Mouse (Mus musculus): ENCODE measurements around the gene Grid1. TPM values are rescaled to one million over a fixed set of nuclear protein-coding genes. Genes with fewer than 3 reads are reported as not detected.

Gene Grid1
- total and polyA plus RNA-seq, 3 experiments, result 0.04 TPM; not detected in 2

GRCm38 (mm10) chr14:34867266-34867665, 47.4 kb downstream of the Grid1 start:
- no peaks in the 10 kb centered on the region for H3K36me3 ChIP-seq (ENCODE audit: control insufficient read depth, insufficient read depth, low read length)
- H3K79me2 ChIP-seq (replicated peaks; ENCODE audit: control insufficient read depth, insufficient read depth, low read length), result no peaks in the 10 kb centered on the region
- no peak overlapping the region for H3K9ac ChIP-seq (ENCODE audit: low read depth, low read length)
- H3K27me3 ChIP-seq (ENCODE audit: control insufficient read depth, insufficient read depth, low read length), result no peaks in the 10 kb centered on the region; the same call in 1 of the 2 replicates
- DNase-seq, result peak in 1 of 2 experiments; percentile 28
- intact Hi-C loops (cut with DNase I), result no loop called here
- no peak for TF ChIP-seq EP300 (IDR thresholded peaks at IDR 0.05; ENCODE audit: insufficient read depth, low read depth, low read length)
- TF ChIP-seq CTCF (IDR thresholded peaks at IDR 0.05), result no peak
- TF ChIP-seq POLR2A (IDR thresholded peaks at IDR 0.05; ENCODE audit: insufficient read depth, low read depth, low read length), result no peak
- 24% methylated on average over 5 of the region's 5 CpGs for WGBS
- no peaks in the 10 kb centered on the region for H3K4me1 ChIP-seq (ENCODE audit: control insufficient read depth, insufficient read depth, low read length)
- H3K4me3 ChIP-seq, result no peak overlapping the region
- no peak overlapping the region for H3K27ac ChIP-seq

DNA sequence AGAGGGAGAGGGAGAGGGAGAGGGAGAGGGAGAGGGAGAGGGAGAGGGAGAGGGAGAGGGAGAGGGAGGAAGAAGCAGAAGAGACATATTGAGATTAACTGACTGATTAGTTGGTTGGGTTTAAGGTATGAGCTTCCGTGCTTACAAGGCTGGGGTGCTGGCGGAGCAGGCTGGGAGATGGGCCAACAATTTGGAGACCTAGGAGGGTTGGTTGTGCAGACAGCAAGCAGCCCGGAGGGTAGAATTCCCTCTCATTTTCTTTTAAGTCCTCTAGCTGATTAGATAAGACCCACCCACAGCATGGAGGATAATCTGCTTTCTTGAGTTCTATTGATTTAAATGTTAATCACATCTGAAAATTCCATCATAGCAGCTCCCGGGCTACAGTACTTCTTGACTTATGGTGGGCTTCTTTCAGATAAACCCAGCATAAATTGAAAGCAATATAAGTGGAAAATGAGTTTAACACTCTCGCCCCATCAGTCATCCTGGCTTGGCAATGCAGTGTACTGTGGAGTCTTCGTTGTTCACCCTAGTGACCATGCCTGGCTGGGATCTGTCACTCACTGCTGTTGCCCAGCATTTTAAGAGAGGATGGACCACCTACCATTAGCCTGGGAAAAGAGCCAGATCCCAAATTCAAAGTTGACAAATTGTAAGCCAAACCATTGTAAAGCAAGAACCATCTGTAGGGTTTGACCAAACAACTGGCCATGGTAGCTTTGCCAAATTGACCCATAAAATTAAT, 48.8 kb downstream of the Grid1 start:
- H3K27ac ChIP-seq, result no peak overlapping the region
- intact Hi-C loops (cut with DNase I), result no loop called here
- H3K9ac ChIP-seq (ENCODE audit: low read depth, low read length), result no peak overlapping the region
- H3K27me3 ChIP-seq (ENCODE audit: control insufficient read depth, insufficient read depth, low read length), result no peaks in the 10 kb centered on the region; the same call in 1 of the 2 replicates
- H3K79me2 ChIP-seq (replicated peaks; ENCODE audit: control insufficient read depth, insufficient read depth, low read length), result no peaks in the 10 kb centered on the region
- H3K36me3 ChIP-seq (ENCODE audit: control insufficient read depth, insufficient read depth, low read length), result no peaks in the 10 kb centered on the region
- no peak overlapping the region for H3K4me3 ChIP-seq
- no peaks in the 10 kb centered on the region for H3K4me1 ChIP-seq (ENCODE audit: control insufficient read depth, insufficient read depth, low read length)
- WGBS, result 56% methylated on average over 6 of the region's 6 CpGs
- no peak for DNase-seq
- no peak for TF ChIP-seq EP300 (IDR thresholded peaks at IDR 0.05; ENCODE audit: insufficient read depth, low read depth, low read length)
- TF ChIP-seq CTCF (IDR thresholded peaks at IDR 0.05), result no peak
- no peak for TF ChIP-seq POLR2A (IDR thresholded peaks at IDR 0.05; ENCODE audit: insufficient read depth, low read depth, low read length)

GRCm38 (mm10) chr14:34879996-34880395, 60.1 kb downstream of the Grid1 start:
- Histone ChIP-seq H3K27me3 (ENCODE audit: control insufficient read depth, insufficient read depth, low read length) (no peaks in the 10 kb centered on the region), H3K27ac (no peak overlapping the region), H3K79me2 (replicated peaks; ENCODE audit: control insufficient read depth, insufficient read depth, low read length) (no peaks in the 10 kb centered on the region), H3K9ac (ENCODE audit: low read depth, low read length) (no peak overlapping the region), H3K36me3 (ENCODE audit: control insufficient read depth, insufficient read depth, low read length) (no peaks in the 10 kb centered on the region), H3K4me3 (no peak overlapping the region), H3K4me1 (ENCODE audit: control insufficient read depth, insufficient read depth, low read length) (no peaks in the 10 kb centered on the region)
- TF ChIP-seq CTCF (IDR thresholded peaks at IDR 0.05), result no peak
- DNase-seq, result no peak
- WGBS, result 41% methylated on average over 6 of the region's 6 CpGs
- intact Hi-C loops (cut with DNase I), result no loop called here

DNA sequence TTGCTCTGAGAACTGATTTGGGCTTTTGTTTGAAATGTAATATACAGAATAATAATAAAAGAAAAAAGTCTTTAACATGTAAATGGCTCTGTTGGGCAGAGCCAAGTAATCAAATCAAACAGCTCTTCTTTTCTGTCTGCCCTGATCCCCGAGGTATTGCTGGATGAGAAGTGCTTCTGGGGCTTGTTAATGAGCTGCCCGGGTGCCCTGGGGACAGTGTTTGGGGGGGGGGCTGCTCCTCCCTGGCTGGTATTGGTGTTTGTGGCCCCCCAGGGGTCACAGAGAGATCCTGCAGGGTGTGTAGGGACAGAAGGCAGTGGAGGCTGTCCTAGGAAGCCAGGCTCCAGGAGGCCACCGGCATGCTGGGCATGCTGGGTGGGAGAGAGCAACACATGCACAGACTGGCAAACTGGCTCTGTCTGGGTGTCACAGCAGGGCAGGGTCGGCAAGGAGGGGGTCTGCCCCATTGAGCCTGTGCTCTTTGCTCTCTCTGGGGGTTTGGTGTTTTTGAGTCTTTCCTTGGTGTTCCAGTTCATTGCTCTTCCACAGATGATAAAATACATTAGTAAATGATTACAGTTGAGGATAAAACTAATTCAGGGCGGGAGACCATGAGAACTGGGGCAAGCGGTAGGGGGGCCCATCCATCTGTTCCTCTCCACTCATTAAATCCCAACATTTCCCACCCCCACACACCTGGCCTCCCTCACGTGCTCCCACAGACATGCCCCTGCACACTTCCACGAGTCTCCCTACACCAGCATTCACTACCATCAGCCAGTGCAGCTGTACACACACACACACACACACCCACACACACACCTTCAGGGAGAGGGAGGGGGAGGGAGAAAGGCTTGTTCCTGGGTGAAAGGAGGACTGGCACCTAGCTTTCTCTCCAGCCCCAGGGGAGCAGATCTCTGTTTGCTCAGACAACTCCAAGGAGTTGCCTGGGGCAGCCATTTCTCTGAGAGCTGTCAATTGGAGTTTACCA, 60.8 kb downstream of the Grid1 start:
- WGBS, result 21% methylated on average over 8 of the region's 8 CpGs
- TF ChIP-seq EP300 (IDR thresholded peaks at IDR 0.05; ENCODE audit: insufficient read depth, low read depth, low read length) (no peak), CTCF (IDR thresholded peaks at IDR 0.05) (no peak), POLR2A (IDR thresholded peaks at IDR 0.05; ENCODE audit: insufficient read depth, low read depth, low read length) (no peak)
- Histone ChIP-seq H3K9ac (ENCODE audit: low read depth, low read length) (no peak overlapping the region), H3K4me3 (no peak overlapping the region), H3K36me3 (ENCODE audit: control insufficient read depth, insufficient read depth, low read length) (no peaks in the 10 kb centered on the region), H3K27me3 (ENCODE audit: control insufficient read depth, insufficient read depth, low read length) (no peaks in the 10 kb centered on the region), H3K79me2 (replicated peaks; ENCODE audit: control insufficient read depth, insufficient read depth, low read length) (no peaks in the 10 kb centered on the region), H3K27ac (no peak overlapping the region), H3K4me1 (ENCODE audit: control insufficient read depth, insufficient read depth, low read length) (no peaks in the 10 kb centered on the region)
- no peak for DNase-seq
- intact Hi-C loops (cut with DNase I), result no loop called here

GRCm38 (mm10) chr14:34884194-34884593, 64.3 kb downstream of the Grid1 start:
- H3K79me2 ChIP-seq (replicated peaks; ENCODE audit: control insufficient read depth, insufficient read depth, low read length), result no peaks in the 10 kb centered on the region
- no peak overlapping the region for H3K9ac ChIP-seq (ENCODE audit: low read depth, low read length)
- no peaks in the 10 kb centered on the region for H3K4me1 ChIP-seq (ENCODE audit: control insufficient read depth, insufficient read depth, low read length)
- intact Hi-C loops (cut with DNase I), result no loop called here
- no peak for TF ChIP-seq EP300 (IDR thresholded peaks at IDR 0.05; ENCODE audit: insufficient read depth, low read depth, low read length)
- no peak for TF ChIP-seq CTCF (IDR thresholded peaks at IDR 0.05)
- TF ChIP-seq POLR2A (IDR thresholded peaks at IDR 0.05; ENCODE audit: insufficient read depth, low read depth, low read length), result no peak
- H3K36me3 ChIP-seq (ENCODE audit: control insufficient read depth, insufficient read depth, low read length), result no peaks in the 10 kb centered on the region
- no peak overlapping the region for H3K4me3 ChIP-seq
- 88% methylated on average over 11 of the region's 11 CpGs for WGBS
- no peak for DNase-seq
- no peaks in the 10 kb centered on the region for H3K27me3 ChIP-seq (ENCODE audit: control insufficient read depth, insufficient read depth, low read length)
- no peak overlapping the region for H3K27ac ChIP-seq

DNA sequence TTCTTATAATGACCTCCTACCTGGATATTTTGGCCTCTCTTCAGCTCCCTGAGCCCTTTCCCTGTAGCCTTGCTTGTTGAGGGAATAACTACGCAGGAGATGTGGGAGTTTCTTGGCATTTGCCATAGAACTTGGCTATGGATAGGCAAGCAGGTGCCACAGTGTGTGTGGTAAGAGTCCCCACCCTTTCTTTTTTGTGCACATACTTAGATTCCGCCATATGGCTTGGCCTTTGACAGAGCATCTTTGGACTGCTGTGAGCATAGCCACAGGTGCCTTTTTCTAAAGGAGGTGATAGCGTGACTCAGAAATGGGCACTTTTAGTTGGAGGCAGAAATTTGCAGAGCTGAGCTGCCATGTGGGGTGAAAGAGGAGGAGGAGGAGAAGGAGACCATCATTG, 64.7 kb downstream of the Grid1 start:
- no peaks in the 10 kb centered on the region for H3K36me3 ChIP-seq (ENCODE audit: control insufficient read depth, insufficient read depth, low read length)
- no peak overlapping the region for H3K4me3 ChIP-seq
- intact Hi-C loops (cut with DNase I), result no loop called here
- no peaks in the 10 kb centered on the region for H3K4me1 ChIP-seq (ENCODE audit: control insufficient read depth, insufficient read depth, low read length)
- 79% methylated on average over 3 of the region's 3 CpGs for WGBS
- H3K9ac ChIP-seq (ENCODE audit: low read depth, low read length), result no peak overlapping the region
- no peaks in the 10 kb centered on the region for H3K27me3 ChIP-seq (ENCODE audit: control insufficient read depth, insufficient read depth, low read length)
- TF ChIP-seq CTCF (IDR thresholded peaks at IDR 0.05) (no peak), EP300 (IDR thresholded peaks at IDR 0.05; ENCODE audit: insufficient read depth, low read depth, low read length) (no peak)
- no peak for DNase-seq
- no peak overlapping the region for H3K27ac ChIP-seq
- no peaks in the 10 kb centered on the region for H3K79me2 ChIP-seq (replicated peaks; ENCODE audit: control insufficient read depth, insufficient read depth, low read length)
